Mouse (Mus musculus): ENCODE data around the gene Jph3. TPM values are rescaled to one million over a fixed set of nuclear protein-coding genes. Genes with fewer than 3 reads are reported as not detected.

Gene Jph3
- polyA plus RNA-seq, 1 experiment = not detected

DNA sequence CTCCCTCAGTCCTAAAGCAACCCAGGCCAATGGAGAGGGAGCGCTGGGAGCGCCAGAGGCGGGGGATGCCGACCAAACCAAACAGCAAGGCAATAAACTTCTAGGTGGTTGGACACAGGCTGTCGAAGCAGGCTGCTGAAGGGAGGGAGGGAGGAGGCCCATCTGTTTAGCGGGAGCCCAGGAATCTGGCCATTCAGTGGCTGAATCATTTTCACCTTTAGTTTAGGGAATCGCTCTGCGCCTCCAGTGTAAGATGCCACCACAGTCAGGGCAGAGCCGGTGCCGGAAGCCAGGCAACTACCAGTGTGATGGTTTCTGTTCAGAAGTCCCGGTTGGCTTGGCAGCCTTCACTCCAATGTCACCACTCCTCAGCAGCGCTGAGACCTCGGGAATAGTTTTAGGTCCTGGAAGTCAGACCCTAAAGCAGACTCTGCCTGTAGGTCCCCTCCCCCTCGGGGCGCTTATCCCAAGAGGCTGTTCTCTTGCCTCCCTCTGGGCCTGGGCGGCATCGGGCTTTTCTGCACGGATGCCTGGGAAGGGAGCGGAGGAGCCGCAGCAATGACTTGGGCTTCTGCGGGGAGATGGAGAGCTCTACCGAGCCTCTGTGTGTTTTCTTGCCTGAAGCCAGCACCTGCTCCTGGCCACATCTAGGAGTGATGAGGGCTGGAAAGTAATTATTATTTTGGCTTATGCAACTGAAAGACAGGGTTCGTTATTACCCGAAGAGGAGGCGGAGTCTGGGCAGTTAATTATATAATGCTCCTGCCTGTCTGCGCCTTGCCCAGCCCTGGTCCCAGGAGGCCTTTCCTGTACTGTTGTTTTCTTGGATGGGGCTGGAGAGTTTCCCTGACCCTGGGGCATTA, 2.3 kb downstream of the Jph3 start:
- TF ChIP-seq MYOG (IDR thresholded peaks at IDR 0.05; ENCODE audit: control insufficient read depth in 1 of 3, insufficient read depth in 1 of 3, insufficient read length in 2 of 3, low read depth in 2 of 3) = no peak
- TF ChIP-seq TCF12 (IDR thresholded peaks at IDR 0.05; ENCODE audit: insufficient read depth, poor library complexity, severe bottlenecking) = no peak
- TF ChIP-seq E2F4 (IDR thresholded peaks at IDR 0.05; ENCODE audit: insufficient read depth) = no peak
- no peak for TF ChIP-seq POLR2AphosphoS2 (IDR thresholded peaks at IDR 0.05; ENCODE audit: insufficient read length, low read depth)
- TF ChIP-seq CEBPB (IDR thresholded peaks at IDR 0.05; ENCODE audit: insufficient read depth, poor library complexity, severe bottlenecking) = no peak
- TF ChIP-seq SRF (IDR thresholded peaks at IDR 0.05; ENCODE audit: control insufficient read depth, insufficient read length, low read depth) = no peak
- no peak for TF ChIP-seq MAX (IDR thresholded peaks at IDR 0.05; ENCODE audit: low read depth)
- TF ChIP-seq TCF3 (IDR thresholded peaks at IDR 0.05; ENCODE audit: insufficient read length, low read depth) = no peak
- TF ChIP-seq MYOD1 (IDR thresholded peaks at IDR 0.05; ENCODE audit: control insufficient read depth in 1 of 3, insufficient read length in 2 of 3, low read depth in 2 of 3) = no peak
- no peak for TF ChIP-seq POLR2A (IDR thresholded peaks at IDR 0.05; ENCODE audit: insufficient read length, low read depth)
- TF ChIP-seq USF1 (IDR thresholded peaks at IDR 0.05; ENCODE audit: low read depth) = no peak
- no peak for TF ChIP-seq REST (IDR thresholded peaks at IDR 0.05; ENCODE audit: insufficient read depth, insufficient read length)
- Histone ChIP-seq H3ac (ENCODE audit: control insufficient read depth, insufficient read length) (no peak overlapping the region), H3K79me2 (ENCODE audit: control insufficient read depth, insufficient read depth) (no peaks in the 10 kb centered on the region), H3K36me3 (ENCODE audit: control insufficient read depth, insufficient read depth) (no peaks in the 10 kb centered on the region), H3K27me3 (ENCODE audit: control insufficient read depth, insufficient read depth, insufficient read length) (peaks cover 73% of the 10 kb centered on the region), H3K4me3 (no peak overlapping the region), H3K4me2 (ENCODE audit: low read depth) (no peak overlapping the region)

DNA sequence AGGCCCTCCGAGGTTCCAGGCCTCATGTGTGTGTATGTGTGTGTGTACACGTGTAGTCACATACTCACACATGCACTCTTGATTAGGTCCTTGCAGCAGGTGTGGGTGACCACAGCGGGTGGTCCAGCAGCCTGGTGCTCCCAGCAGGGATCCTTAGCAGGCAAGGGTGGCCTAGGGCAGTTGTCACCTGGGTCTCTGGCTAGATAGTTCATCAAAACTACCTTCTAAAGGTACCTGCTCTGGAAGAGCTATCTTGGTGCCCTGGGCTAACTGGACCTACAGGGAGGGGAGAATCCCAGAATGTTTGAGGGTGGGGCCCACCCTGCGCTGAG, 2.9 kb downstream of the Jph3 start:
- Histone ChIP-seq H3K36me3 (ENCODE audit: control insufficient read depth, insufficient read depth) (no peaks in the 10 kb centered on the region), H3K27me3 (ENCODE audit: control insufficient read depth, insufficient read depth, insufficient read length) (peaks cover 73% of the 10 kb centered on the region), H3K79me2 (ENCODE audit: control insufficient read depth, insufficient read depth) (no peaks in the 10 kb centered on the region), H3ac (ENCODE audit: control insufficient read depth, insufficient read length) (no peak overlapping the region), H3K4me3 (no peak overlapping the region), H3K4me2 (ENCODE audit: low read depth) (no peak overlapping the region)
- TF ChIP-seq MYOD1 (IDR thresholded peaks at IDR 0.05; ENCODE audit: control insufficient read depth in 1 of 3, insufficient read length in 2 of 3, low read depth in 2 of 3) (no peak), REST (IDR thresholded peaks at IDR 0.05; ENCODE audit: insufficient read depth, insufficient read length) (no peak), CEBPB (IDR thresholded peaks at IDR 0.05; ENCODE audit: insufficient read depth, poor library complexity, severe bottlenecking) (no peak), USF1 (IDR thresholded peaks at IDR 0.05; ENCODE audit: low read depth) (no peak), MYOG (IDR thresholded peaks at IDR 0.05; ENCODE audit: control insufficient read depth in 1 of 3, insufficient read depth in 1 of 3, insufficient read length in 2 of 3, low read depth in 2 of 3) (no peak), SRF (IDR thresholded peaks at IDR 0.05; ENCODE audit: control insufficient read depth, insufficient read length, low read depth) (no peak), POLR2A (IDR thresholded peaks at IDR 0.05; ENCODE audit: insufficient read length, low read depth) (no peak), MAX (IDR thresholded peaks at IDR 0.05; ENCODE audit: low read depth) (no peak), POLR2AphosphoS2 (IDR thresholded peaks at IDR 0.05; ENCODE audit: insufficient read length, low read depth) (no peak), TCF3 (IDR thresholded peaks at IDR 0.05; ENCODE audit: insufficient read length, low read depth) (no peak), E2F4 (IDR thresholded peaks at IDR 0.05; ENCODE audit: insufficient read depth) (no peak), TCF12 (IDR thresholded peaks at IDR 0.05; ENCODE audit: insufficient read depth, poor library complexity, severe bottlenecking) (no peak)

DNA sequence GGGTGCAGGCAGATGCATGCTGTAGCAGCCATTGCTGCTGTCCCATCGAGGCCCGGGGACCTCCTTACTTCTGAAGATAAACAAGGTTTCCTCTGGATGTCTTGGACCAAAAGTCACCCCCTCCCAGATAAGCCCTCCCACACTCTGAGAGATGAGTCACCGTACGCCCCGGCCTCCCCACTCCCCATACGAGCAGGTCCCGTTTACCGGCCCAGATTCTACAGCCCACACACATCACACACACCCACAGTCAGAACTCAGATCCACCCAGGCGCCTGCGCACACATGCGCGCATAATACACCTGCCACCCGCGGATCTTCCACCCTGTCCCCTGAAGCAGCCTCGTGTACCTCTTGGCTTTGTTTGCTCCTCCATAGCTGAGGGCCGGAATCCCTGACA, 4.8 kb downstream of the Jph3 start:
- TF ChIP-seq REST (IDR thresholded peaks at IDR 0.05; ENCODE audit: insufficient read depth, insufficient read length) (no peak), E2F4 (IDR thresholded peaks at IDR 0.05; ENCODE audit: insufficient read depth) (no peak), POLR2A (IDR thresholded peaks at IDR 0.05; ENCODE audit: insufficient read length, low read depth) (no peak), MYOD1 (IDR thresholded peaks at IDR 0.05; ENCODE audit: control insufficient read depth in 1 of 3, insufficient read length in 2 of 3, low read depth in 2 of 3) (no peak), SRF (IDR thresholded peaks at IDR 0.05; ENCODE audit: control insufficient read depth, insufficient read length, low read depth) (no peak), CEBPB (IDR thresholded peaks at IDR 0.05; ENCODE audit: insufficient read depth, poor library complexity, severe bottlenecking) (no peak), USF1 (IDR thresholded peaks at IDR 0.05; ENCODE audit: low read depth) (no peak), TCF12 (IDR thresholded peaks at IDR 0.05; ENCODE audit: insufficient read depth, poor library complexity, severe bottlenecking) (no peak), MYOG (IDR thresholded peaks at IDR 0.05; ENCODE audit: control insufficient read depth in 1 of 3, insufficient read depth in 1 of 3, insufficient read length in 2 of 3, low read depth in 2 of 3) (no peak), MAX (IDR thresholded peaks at IDR 0.05; ENCODE audit: low read depth) (no peak), TCF3 (IDR thresholded peaks at IDR 0.05; ENCODE audit: insufficient read length, low read depth) (no peak)
- Histone ChIP-seq H3K36me3 (ENCODE audit: control insufficient read depth, insufficient read depth) (no peaks in the 10 kb centered on the region), H3K4me2 (ENCODE audit: low read depth) (no peak overlapping the region), H3ac (ENCODE audit: control insufficient read depth, insufficient read length) (no peak overlapping the region), H3K79me2 (ENCODE audit: control insufficient read depth, insufficient read depth) (no peaks in the 10 kb centered on the region), H3K4me3 (no peak overlapping the region), H3K27me3 (ENCODE audit: control insufficient read depth, insufficient read depth, insufficient read length) (peaks cover 59% of the 10 kb centered on the region)

DNA sequence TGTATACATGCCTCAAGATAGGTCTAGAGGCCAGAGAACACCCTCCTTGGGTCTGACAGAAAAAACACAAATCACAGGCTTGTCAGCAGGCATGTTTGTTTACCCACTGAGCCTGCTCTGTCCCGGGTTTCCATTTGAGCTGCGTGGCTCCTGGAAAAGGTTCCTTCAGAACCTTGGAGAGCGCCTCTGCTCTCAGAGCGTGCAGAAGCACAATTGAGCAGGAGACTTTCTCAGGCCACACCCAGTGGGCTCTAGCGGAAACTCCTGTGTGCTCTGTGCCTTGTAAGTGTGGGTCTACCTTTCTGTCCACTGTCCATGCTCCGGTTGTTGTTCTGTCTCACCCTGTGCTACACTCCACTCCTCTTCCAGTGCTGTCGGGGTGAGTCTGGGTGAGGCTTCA, 6.8 kb downstream of the Jph3 start:
- peaks cover 59% of the 10 kb centered on the region for H3K27me3 ChIP-seq (ENCODE audit: control insufficient read depth, insufficient read depth, insufficient read length)
- no peak overlapping the region for H3K4me2 ChIP-seq (ENCODE audit: low read depth)
- H3K4me3 ChIP-seq = no peak overlapping the region
- no peak for TF ChIP-seq SRF (IDR thresholded peaks at IDR 0.05; ENCODE audit: control insufficient read depth, insufficient read length, low read depth)
- peak; percentile 73 for TF ChIP-seq REST (IDR thresholded peaks at IDR 0.05; ENCODE audit: insufficient read depth, insufficient read length)
- no peak for TF ChIP-seq TCF3 (IDR thresholded peaks at IDR 0.05; ENCODE audit: insufficient read length, low read depth)
- TF ChIP-seq MAX (IDR thresholded peaks at IDR 0.05; ENCODE audit: low read depth) = no peak
- TF ChIP-seq POLR2A (IDR thresholded peaks at IDR 0.05; ENCODE audit: insufficient read length, low read depth) = no peak
- TF ChIP-seq MYOG (IDR thresholded peaks at IDR 0.05; ENCODE audit: control insufficient read depth in 1 of 3, insufficient read depth in 1 of 3, insufficient read length in 2 of 3, low read depth in 2 of 3) = no peak
- TF ChIP-seq POLR2AphosphoS2 (IDR thresholded peaks at IDR 0.05; ENCODE audit: insufficient read length, low read depth) = no peak
- no peak for TF ChIP-seq TCF12 (IDR thresholded peaks at IDR 0.05; ENCODE audit: insufficient read depth, poor library complexity, severe bottlenecking)
- H3K36me3 ChIP-seq (ENCODE audit: control insufficient read depth, insufficient read depth) = no peaks in the 10 kb centered on the region
- H3K79me2 ChIP-seq (ENCODE audit: control insufficient read depth, insufficient read depth) = no peaks in the 10 kb centered on the region
- H3ac ChIP-seq (ENCODE audit: control insufficient read depth, insufficient read length) = no peak overlapping the region
